Mouse (Mus musculus): Measurements from ENCODE around the gene 1700003H04Rik.

DNA sequence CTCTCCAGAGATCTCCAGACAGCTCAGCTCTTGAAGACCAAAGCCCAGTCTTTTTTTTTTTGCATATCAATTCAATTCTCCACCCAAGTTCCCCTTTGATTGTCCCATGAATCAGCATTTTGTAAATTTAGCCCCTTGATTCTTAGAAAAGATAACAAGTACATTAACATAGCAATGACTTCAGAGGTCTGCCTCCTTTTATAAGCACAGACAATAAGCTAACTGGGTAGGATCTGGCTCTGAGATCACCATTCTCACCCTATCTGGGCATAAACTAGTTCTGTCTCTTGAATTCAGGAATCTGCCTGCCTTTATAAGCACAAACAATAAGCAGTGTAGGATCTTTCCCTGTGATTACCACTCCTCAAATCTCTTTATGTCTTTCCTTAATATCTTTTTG lies 29.1 kb upstream of the 1700003H04Rik start:
- no peak for TF ChIP-seq CTCF (IDR thresholded peaks at IDR 0.05; ENCODE audit: borderline replicate concordance, insufficient read depth, low read depth, low read length)
- no peak for TF ChIP-seq POLR2A (IDR thresholded peaks at IDR 0.05; ENCODE audit: borderline replicate concordance, insufficient read depth, low read length)

Data from cerebellum, adult 2 months (tissue).